Mouse (Mus musculus) stomach, embryonic 15.5 days (tissue): ENCODE measurements around the gene Atpif1. TPM values are rescaled to one million over a fixed set of nuclear protein-coding genes. Genes with fewer than 3 reads are reported as not detected.
"Not testable (repeated sequence)": the region's sequence is repeated elsewhere in the genome, so short reads cannot be mapped to it uniquely, and the experiment has no call there.

ENCODE experiments used
- ATAC-seq: fragments of 200-750 bp; cut with Nextera tagmentation; 2 replicates; pipeline ENCODE4 v1.8.0; 2017; ENCODE audit warnings: low read depth, moderate number of reproducible peaks, moderate TSS enrichment; ENCODE audit not compliant: insufficient read depth, low FRiP score
- H3K27ac ChIP-seq: fragments of 300-500 bp; sonication (generic); 2 replicates; pipeline ENCODE4 v1.5.1; 2015; ENCODE audit warnings: mild to moderate bottlenecking, inconsistent platforms
- H3K27me3 ChIP-seq: fragments of 300-500 bp; sonication (generic); replicated peaks from 2 replicates; pipeline ENCODE4 v1.6.1; 2015; ENCODE audit warnings: inconsistent platforms
- H3K36me3 ChIP-seq: fragments of 300-500 bp; sonication (generic); 2 replicates; pipeline ENCODE4 v1.6.1; 2015; ENCODE audit warnings: inconsistent platforms
- H3K4me1 ChIP-seq: fragments of 300-500 bp; sonication (generic); 2 replicates; pipeline ENCODE4 v1.6.1; 2015; ENCODE audit warnings: inconsistent platforms
- H3K4me2 ChIP-seq: fragments of 300-500 bp; sonication (generic); 2 replicates; pipeline ENCODE4 v1.6.1; 2015; ENCODE audit warnings: mild to moderate bottlenecking, inconsistent platforms
- H3K4me3 ChIP-seq: fragments of 300-500 bp; sonication (generic); replicated peaks from 2 replicates; pipeline ENCODE4 v1.5.1; 2015; ENCODE audit warnings: inconsistent platforms
- H3K9ac ChIP-seq: fragments of 300-500 bp; sonication (generic); 2 replicates; pipeline ENCODE4 v1.6.1; 2015; ENCODE audit warnings: inconsistent platforms
- H3K9me3 ChIP-seq: fragments of 300-500 bp; sonication (generic); 2 replicates; pipeline ENCODE4 v1.6.1; 2016; ENCODE audit warnings: inconsistent platforms
- WGBS: fragments of 180-500 bp; shearing (Covaris S2); methylation state at CpG from one replicate; pipeline ENCODE4 v1.1.7; 2015; 5-methylcytosine and 5-hydroxymethylcytosine counted together
- polyA plus RNA-seq: library from polyadenylated mRNA; unstranded; fragments of >200 nt; fragmentation: Nextera tagmentation; extraction: Ambion mirVana; gene quantifications from 2 replicates; pipeline ENCODE4 v1.2.1, GENCODE M21; 2015

Atpif1 gene
- 1,135 and 1,340 TPM in 2 replicates for polyA plus RNA-seq

- H3K4me1 ChIP-seq, result peaks cover 12% of the 10 kb centered on the region
- peak within 1 kb of the TSS; percentile 95 for H3K27ac ChIP-seq
- ATAC-seq, result peak; percentile 86
- H3K9ac ChIP-seq, result peak within 1 kb of the TSS; percentile 62
- H3K36me3 ChIP-seq, result peaks cover 11% of the 10 kb centered on the region; the same call in 1 of the 2 replicates
- H3K4me3 ChIP-seq, result peak within 1 kb of the TSS; percentile 60
- peak within 1 kb of the TSS; percentile 81 for H3K4me2 ChIP-seq
- H3K27me3 ChIP-seq, result no peaks in the 10 kb centered on the region
- WGBS, result under 1% methylated on average over 63 of the region's 63 CpGs
- H3K9me3 ChIP-seq, result no peaks in the 10 kb centered on the region
These were observed at the start of gene Atpif1 for GRCm38 (mm10) chr4:132532981-132533916. Atpif1 (minus strand) TSS chr4:132533659.

DNA sequence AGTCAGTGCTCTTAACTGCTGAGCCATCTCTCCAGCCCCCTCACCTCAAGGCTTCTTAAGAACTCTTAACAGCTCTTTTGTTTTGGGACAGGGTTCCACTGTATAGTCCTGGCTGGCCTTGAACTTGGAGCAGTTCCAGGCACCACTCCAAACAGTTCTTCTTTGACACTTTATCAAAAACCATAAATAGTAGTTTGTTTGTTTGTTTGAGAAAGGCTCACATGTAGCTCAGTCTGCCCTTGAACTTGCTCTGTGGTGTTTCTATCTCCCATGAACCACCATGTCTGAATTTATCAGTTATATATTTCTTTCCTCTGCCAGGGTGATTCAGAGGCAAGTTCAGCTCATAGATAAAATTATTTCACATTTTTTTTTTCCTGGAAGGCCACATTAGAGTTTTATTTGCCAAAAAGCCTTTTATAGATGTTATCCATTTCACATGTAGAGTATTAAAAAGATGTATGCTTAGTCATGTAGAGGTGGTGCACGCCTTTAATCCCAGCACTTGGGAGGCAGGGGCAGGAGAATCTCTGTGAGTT is 41.4 kb upstream of the Atpif1 start:
- 85% methylated on average over 1 of the region's 1 CpGs for WGBS
- Histone ChIP-seq H3K4me3 (no peak overlapping the region), H3K9me3 (no peaks in the 10 kb centered on the region), H3K9ac (no peak overlapping the region), H3K4me1 (peaks cover 12% of the 10 kb centered on the region; the same call in 1 of the 2 replicates), H3K27me3 (no peaks in the 10 kb centered on the region), H3K4me2 (no peak overlapping the region), H3K36me3 (no peaks in the 10 kb centered on the region), H3K27ac (no peak overlapping the region)
- ATAC-seq, result no peak

- H3K4me2 ChIP-seq, result no peak overlapping the region
- no peaks in the 10 kb centered on the region for H3K27me3 ChIP-seq
- WGBS, result 38% methylated on average over 11 of the region's 11 CpGs
- no peak overlapping the region for H3K4me3 ChIP-seq
- ATAC-seq, result no peak
- no peak overlapping the region for H3K9ac ChIP-seq
- no peak overlapping the region for H3K27ac ChIP-seq
- no peaks in the 10 kb centered on the region for H3K9me3 ChIP-seq
- no peaks in the 10 kb centered on the region for H3K36me3 ChIP-seq
- H3K4me1 ChIP-seq, result peaks cover 12% of the 10 kb centered on the region; the same call in 1 of the 2 replicates
These were observed 39.9 kb upstream of the Atpif1 start for GRCm38 (mm10) chr4:132573327-132573726.

- Histone ChIP-seq H3K4me1 (peaks cover 12% of the 10 kb centered on the region; the same call in 1 of the 2 replicates), H3K27ac (peak overlapping the region; percentile 69), H3K27me3 (no peaks in the 10 kb centered on the region), H3K4me2 (peak overlapping the region; percentile 19; the same call in 1 of the 2 replicates), H3K4me3 (no peak overlapping the region), H3K9me3 (no peaks in the 10 kb centered on the region), H3K9ac (no peak overlapping the region), H3K36me3 (no peaks in the 10 kb centered on the region)
- ATAC-seq, result no peak
- 45% methylated on average over 9 of the region's 9 CpGs for WGBS
These were observed 37.7 kb upstream of the Atpif1 start for GRCm38 (mm10) chr4:132571190-132571589.

DNA sequence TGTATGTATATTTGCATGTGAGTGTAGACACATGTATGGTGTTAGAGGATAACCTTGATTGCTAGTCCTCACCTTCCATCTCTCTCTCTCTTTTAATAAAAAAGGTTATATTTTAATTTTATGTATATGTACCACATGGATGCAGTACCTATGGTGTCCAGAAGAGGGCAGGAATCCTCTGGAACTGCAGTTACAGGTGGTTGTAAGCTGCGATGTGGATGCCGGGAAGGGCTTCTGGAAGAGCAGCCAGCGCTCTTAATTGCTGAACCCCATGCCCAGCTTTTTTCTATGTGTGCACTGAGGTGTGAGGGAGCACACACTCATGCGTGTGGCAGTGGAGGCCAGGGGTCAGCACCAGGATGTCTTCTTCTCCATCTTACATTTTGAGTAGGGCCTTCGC is 35.7 kb upstream of the Atpif1 start:
- ATAC-seq, result no peak
- H3K9ac ChIP-seq, result no peak overlapping the region
- H3K27ac ChIP-seq, result no peak overlapping the region

GRCm38 (mm10) chr4:132567361-132567779 is 33.9 kb upstream of the Atpif1 start:
- WGBS, result 46% methylated on average over 9 of the region's 9 CpGs
- Histone ChIP-seq H3K9ac (no peak overlapping the region), H3K4me1 (peaks cover 17% of the 10 kb centered on the region; the same call in 1 of the 2 replicates), H3K27me3 (no peaks in the 10 kb centered on the region), H3K27ac (no peak overlapping the region), H3K4me3 (no peak overlapping the region), H3K36me3 (no peaks in the 10 kb centered on the region), H3K4me2 (no peak overlapping the region), H3K9me3 (no peaks in the 10 kb centered on the region)
- ATAC-seq, result no peak

More for the DNA sequence above, 35.7 kb upstream of the Atpif1 start:
- Histone ChIP-seq H3K9me3 (no peaks in the 10 kb centered on the region), H3K27me3 (no peaks in the 10 kb centered on the region), H3K36me3 (no peaks in the 10 kb centered on the region), H3K4me2 (no peak overlapping the region), H3K4me1 (peaks cover 12% of the 10 kb centered on the region; the same call in 1 of the 2 replicates), H3K4me3 (no peak overlapping the region)
- 92% methylated on average over 5 of the region's 5 CpGs for WGBS

GRCm38 (mm10) chr4:132565089-132565747 is 31.8 kb upstream of the Atpif1 start:
- Histone ChIP-seq H3K36me3 (no peaks in the 10 kb centered on the region), H3K9me3 (no peaks in the 10 kb centered on the region), H3K4me3 (no peak overlapping the region), H3K9ac (no peak overlapping the region), H3K4me2 (no peak overlapping the region), H3K4me1 (peaks cover 5% of the 10 kb centered on the region; the same call in 1 of the 2 replicates), H3K27ac (no peak overlapping the region), H3K27me3 (no peaks in the 10 kb centered on the region)
- WGBS, result 72% methylated on average over 12 of the region's 12 CpGs
- ATAC-seq, result no peak

DNA sequence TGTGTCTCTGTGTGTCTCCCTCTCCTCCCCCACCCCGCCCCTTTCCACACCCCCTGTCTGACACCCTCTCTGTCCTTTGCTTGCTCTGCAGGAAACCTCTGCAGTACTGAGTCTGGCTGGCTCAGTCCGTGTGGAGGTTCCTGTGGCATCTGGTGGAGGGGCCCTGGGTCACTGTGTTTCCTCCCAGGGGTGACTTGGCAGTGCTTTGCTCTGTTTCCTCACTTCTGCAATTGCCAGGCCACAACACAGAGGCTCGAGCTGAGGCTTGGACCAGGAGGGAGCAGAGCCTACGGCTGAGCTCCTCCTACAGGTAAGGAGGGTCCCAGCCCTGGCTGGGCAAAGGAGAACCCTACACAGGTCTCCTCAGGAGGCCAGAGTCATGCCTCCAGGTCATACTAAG is 30.5 kb upstream of the Atpif1 start, which contains the start of gene Ptafr:
Gene Ptafr, plus strand, starts transcription at position 103 of the 400 bp plus-strand sequence.
- Histone ChIP-seq H3K4me3 (0 out of 2 replicates have a peak within 1 kb of the TSS, but pooled peaks have one; percentile 0), H3K9me3 (no peaks in the 10 kb centered on the region), H3K27me3 (no peaks in the 10 kb centered on the region), H3K9ac (no peak within 1 kb of the TSS), H3K27ac (peak within 1 kb of the TSS; percentile 18; the same call in 1 of the 2 replicates), H3K36me3 (no peaks in the 10 kb centered on the region), H3K4me2 (no peak within 1 kb of the TSS), H3K4me1 (peaks cover 5% of the 10 kb centered on the region; the same call in 1 of the 2 replicates)
- WGBS, result 20% methylated on average over 4 of the region's 4 CpGs
- 0 out of 2 replicates have a peak, but pooled peaks have one; percentile 24 for ATAC-seq

DNA sequence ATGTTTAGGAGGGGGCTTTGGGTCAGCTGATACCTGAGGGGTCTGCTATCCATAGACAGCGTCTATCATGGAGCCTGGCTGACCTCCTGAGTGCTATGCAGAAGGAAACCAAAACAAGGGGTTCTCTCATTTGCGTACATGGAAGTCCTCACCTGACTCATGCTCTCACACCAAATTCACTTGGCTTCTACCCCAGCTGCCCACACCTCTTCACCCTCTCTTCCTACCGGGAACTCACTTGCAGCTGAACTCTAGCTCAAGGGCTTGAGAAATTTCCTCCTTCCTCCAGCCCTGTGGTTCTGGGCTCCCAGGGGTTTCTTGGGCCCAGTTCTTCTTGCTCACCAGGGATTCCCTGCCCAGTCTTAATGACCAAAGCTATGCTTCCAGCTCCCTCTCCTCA is 29.8 kb upstream of the Atpif1 start:
- no peaks in the 10 kb centered on the region for H3K36me3 ChIP-seq
- peaks cover 5% of the 10 kb centered on the region; the same call in 1 of the 2 replicates for H3K4me1 ChIP-seq
- no peak overlapping the region for H3K27ac ChIP-seq
- no peak for ATAC-seq
- H3K27me3 ChIP-seq, result no peaks in the 10 kb centered on the region
- 72% methylated on average over 3 of the region's 3 CpGs for WGBS
- H3K4me2 ChIP-seq, result no peak overlapping the region
- H3K9me3 ChIP-seq, result no peaks in the 10 kb centered on the region
- H3K9ac ChIP-seq, result no peak overlapping the region
- H3K4me3 ChIP-seq, result no peak overlapping the region

GRCm38 (mm10) chr4:132555550-132555949 is 22.1 kb upstream of the Atpif1 start:
- H3K9me3 ChIP-seq, H3K27me3 ChIP-seq, H3K9ac ChIP-seq, H3K4me2 ChIP-seq, H3K27ac ChIP-seq, H3K4me1 ChIP-seq, ATAC-seq, H3K4me3 ChIP-seq: not testable (repeated sequence)
- WGBS, result 88% methylated on average over 7 of the region's 7 CpGs
- H3K36me3 ChIP-seq, result peaks cover 23% of the 10 kb centered on the region

GRCm38 (mm10) chr4:132554653-132555052 is 21.2 kb upstream of the Atpif1 start:
- no peaks in the 10 kb centered on the region for H3K4me1 ChIP-seq
- no peak overlapping the region for H3K4me3 ChIP-seq
- H3K27ac ChIP-seq, result peak overlapping the region; percentile 36; the same call in 1 of the 2 replicates
- WGBS, result 73% methylated on average over 8 of the region's 8 CpGs
- H3K9me3 ChIP-seq, result no peaks in the 10 kb centered on the region
- no peak overlapping the region for H3K9ac ChIP-seq
- H3K36me3 ChIP-seq, result peaks cover 30% of the 10 kb centered on the region
- H3K27me3 ChIP-seq, result no peaks in the 10 kb centered on the region
- ATAC-seq, result no peak
- H3K4me2 ChIP-seq, result no peak overlapping the region
